Mouse (Mus musculus) CH12.LX (cell line): ENCODE measurements around the gene Ociad1. TPM values are rescaled to one million over a fixed set of nuclear protein-coding genes. Genes with fewer than 3 reads are reported as not detected.

Source experiments
- DNase-seq: peaks from one replicate; pipeline ENCODE4 v3.0.0-alpha.2; 2013; ENCODE audit errors: extremely low read depth
- H3K27ac ChIP-seq: 2 replicates; pipeline ENCODE4 v1.5.1; 2012; ENCODE audit warnings: low read depth, mild to moderate bottlenecking, control low read depth, moderate library complexity; ENCODE audit not compliant: insufficient read depth
- H3K27me3 ChIP-seq: replicated peaks from 2 replicates; pipeline ENCODE3; 2012; ENCODE audit warnings: inconsistent platforms
- H3K36me3 ChIP-seq, 2 experiments: replicated peaks in 1 of 2; 2 replicates each; pipeline versions ENCODE3 to v1.6.1; 2012; ENCODE audit warnings: inconsistent platforms in 1 of 2, low read length in 1 of 2, mild to moderate bottlenecking in 1 of 2, mixed read lengths in 1 of 2, moderate library complexity in 1 of 2; ENCODE audit not compliant: control insufficient read depth in 1 of 2, insufficient read depth in 1 of 2
- H3K4me1 ChIP-seq, 2 experiments: 2 replicates each; pipeline ENCODE4 v1.6.1; 2012; ENCODE audit warnings: inconsistent platforms in 1 of 2, moderate library complexity in 1 of 2; ENCODE audit not compliant: insufficient read depth in 2 of 2, control insufficient read depth in 1 of 2
- H3K4me2 ChIP-seq: 2 replicates; pipeline ENCODE4 v1.6.1; 2012; ENCODE audit warnings: low read depth, mild to moderate bottlenecking, control low read depth; ENCODE audit not compliant: poor library complexity, insufficient read depth, severe bottlenecking
- H3K4me3 ChIP-seq, 3 experiments: fragments of 150-350 bp in 1 of 3; sonication (generic) in 1 of 3; replicated peaks in 1 of 3; 2 replicates each; pipeline versions ENCODE3 to v1.5.1; 2011 to 2012; ENCODE audit warnings: low read depth in 2 of 3, low read length in 2 of 3, mild to moderate bottlenecking in 2 of 3, moderate library complexity in 2 of 3, control low read depth in 1 of 3, improper control_type of control experiment in 1 of 3, inconsistent platforms in 1 of 3, mixed read lengths in 1 of 3; ENCODE audit not compliant: poor library complexity in 1 of 3
- H3K79me2 ChIP-seq: replicated peaks from 2 replicates; pipeline ENCODE4 v1.6.1; 2012; ENCODE audit warnings: mild to moderate bottlenecking, moderate library complexity; ENCODE audit not compliant: control insufficient read depth, poor library complexity, insufficient read depth, severe bottlenecking; ENCODE audit errors: extremely low read depth
- H3K9ac ChIP-seq: 2 replicates; pipeline ENCODE4 v1.6.1; 2012; ENCODE audit warnings: low read depth, mild to moderate bottlenecking, control low read depth, moderate library complexity; ENCODE audit not compliant: insufficient read depth
- H3K9me3 ChIP-seq: replicated peaks from 2 replicates; pipeline ENCODE3; 2012; ENCODE audit warnings: low read length, inconsistent platforms, mixed read lengths
- JUND ChIP-seq: conservative IDR thresholded peaks from 2 replicates; pipeline ENCODE4 v1.6.1; 2011; ENCODE audit warnings: low read depth, low read length, improper control_type of control experiment
- USF2 ChIP-seq: conservative IDR thresholded peaks from 2 replicates; pipeline ENCODE4 v1.6.1; 2011; ENCODE audit warnings: low read depth, low read length, improper control_type of control experiment
- ZKSCAN1 ChIP-seq: IDR thresholded peaks from 2 replicates; pipeline ENCODE4 v1.6.1; 2012; ENCODE audit warnings: low read depth, inconsistent platforms, low read length, improper control_type of control experiment, borderline replicate concordance
- dilution Hi-C: fragments of 300-500 bp; cut with MboI; formaldehyde crosslinking; loops from 2 replicates; pipeline ENCODE4 v1.14.3; 2020; ENCODE audit warnings: low sequenced_read_pairs; ENCODE audit not compliant: extremely low pct_unique_long_range_greater_than_20kb, extremely low pct_ligation_motif_present
- in situ Hi-C: fragments of 300-500 bp; cut with MboI; formaldehyde crosslinking; loops from 3 replicates; pipeline ENCODE4 v1.14.3; 2019; ENCODE audit warnings: low sequenced_read_pairs, low pct_ligation_motif_present, low pct_unique_long_range_greater_than_20kb, mixed read lengths
- polyA plus RNA-seq: library from polyadenylated mRNA; unstranded; fragments of >175 nt; gene quantifications from 2 replicates; pipeline ENCODE4 v1.2.1, GENCODE M21; 2012; ENCODE audit warnings: low read depth; ENCODE audit not compliant: insufficient read length
- total RNA-seq, 2 experiments: library from RNA; depleted of rRNA; stranded (reverse); fragments of 300-350 nt in 1 of 2; fragments of >200 nt in 1 of 2; gene quantifications; 2 replicates each; pipeline ENCODE4 v1.2.3; 2012 to 2014

Ociad1 gene
- total and polyA plus RNA-seq, 3 experiments, result 153 to 329 (median 292) TPM

DNA sequence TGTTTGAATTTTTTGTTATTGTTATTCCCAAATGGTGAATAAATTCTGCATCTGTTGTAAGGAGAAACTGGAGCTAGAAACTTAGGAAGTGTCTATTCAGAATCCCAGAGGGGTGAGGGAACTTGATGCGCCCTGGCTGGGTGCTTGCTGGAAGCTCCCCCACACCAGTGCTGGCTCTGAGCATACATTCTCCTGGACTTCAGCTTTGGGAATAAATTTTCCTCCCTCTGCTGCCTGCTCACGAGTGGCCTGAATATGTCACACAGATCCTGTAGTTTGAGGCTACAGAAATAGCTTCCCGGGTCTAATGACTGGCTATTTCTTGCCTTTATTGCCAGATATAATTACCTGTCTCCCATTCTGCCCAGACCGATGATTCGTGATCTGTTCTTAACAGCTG lies 70.2 kb downstream of the Ociad1 start:
- no peak for DNase-seq
- Histone ChIP-seq H3K27me3 (no peaks in the 10 kb centered on the region), H3K9ac (no peak overlapping the region), H3K4me3 (no peak overlapping the region), H3K27ac (no peak overlapping the region), H3K9me3 (no peaks in the 10 kb centered on the region), H3K36me3 (no peaks in the 10 kb centered on the region), H3K4me2 (no peak overlapping the region), H3K79me2 (no peaks in the 10 kb centered on the region), H3K4me1 (peaks cover 6 to 32% of the 10 kb centered on the region in 2 experiments)
- no peak for TF ChIP-seq JUND
- no peak for TF ChIP-seq ZKSCAN1
- no peak for TF ChIP-seq USF2
- in situ Hi-C loops, result no loop called here
- dilution Hi-C loops, result no loop called here

Other genes starting within 250 kb of the Ociad1 start
- 31.3 and 35.0 TPM in 2 replicates for gene Fryl, start 36.2 kb upstream of the Ociad1 start, total RNA-seq (2012; rRNA removed)
- gene Fryl, start 36.2 kb upstream of the Ociad1 start, total RNA-seq (2014; rRNA removed), result 23.2 and 23.8 TPM in 2 replicates
- 32.6 and 38.4 TPM in 2 replicates for gene Fryl, start 36.2 kb upstream of the Ociad1 start, polyA plus RNA-seq
- 5.3 and 6.3 TPM in 2 replicates for gene Ociad2, start 48.2 kb downstream of the Ociad1 start, total RNA-seq (2012; rRNA removed)
- gene Ociad2, start 48.2 kb downstream of the Ociad1 start, total RNA-seq (2014; rRNA removed), result 1.9 and 2.3 TPM in 2 replicates
- gene Ociad2, start 48.2 kb downstream of the Ociad1 start, polyA plus RNA-seq, result 3.2 and 4.4 TPM in 2 replicates
- gene Cwh43, start 113.3 kb downstream of the Ociad1 start, total RNA-seq (2012; rRNA removed), result not detected in 2 replicates
- gene Cwh43, start 113.3 kb downstream of the Ociad1 start, total RNA-seq (2014; rRNA removed), result not detected in 2 replicates
- not detected in 2 replicates for gene Cwh43, start 113.3 kb downstream of the Ociad1 start, polyA plus RNA-seq
- 1.4 and 1.5 TPM in 2 replicates for gene Dcun1d4, start 188.2 kb downstream of the Ociad1 start, total RNA-seq (2012; rRNA removed)
- gene Dcun1d4, start 188.2 kb downstream of the Ociad1 start, total RNA-seq (2014; rRNA removed), result 1.7 and 2.2 TPM in 2 replicates
- 3.3 and 3.9 TPM in 2 replicates for gene Dcun1d4, start 188.2 kb downstream of the Ociad1 start, polyA plus RNA-seq